In the genomic region with DNA sequence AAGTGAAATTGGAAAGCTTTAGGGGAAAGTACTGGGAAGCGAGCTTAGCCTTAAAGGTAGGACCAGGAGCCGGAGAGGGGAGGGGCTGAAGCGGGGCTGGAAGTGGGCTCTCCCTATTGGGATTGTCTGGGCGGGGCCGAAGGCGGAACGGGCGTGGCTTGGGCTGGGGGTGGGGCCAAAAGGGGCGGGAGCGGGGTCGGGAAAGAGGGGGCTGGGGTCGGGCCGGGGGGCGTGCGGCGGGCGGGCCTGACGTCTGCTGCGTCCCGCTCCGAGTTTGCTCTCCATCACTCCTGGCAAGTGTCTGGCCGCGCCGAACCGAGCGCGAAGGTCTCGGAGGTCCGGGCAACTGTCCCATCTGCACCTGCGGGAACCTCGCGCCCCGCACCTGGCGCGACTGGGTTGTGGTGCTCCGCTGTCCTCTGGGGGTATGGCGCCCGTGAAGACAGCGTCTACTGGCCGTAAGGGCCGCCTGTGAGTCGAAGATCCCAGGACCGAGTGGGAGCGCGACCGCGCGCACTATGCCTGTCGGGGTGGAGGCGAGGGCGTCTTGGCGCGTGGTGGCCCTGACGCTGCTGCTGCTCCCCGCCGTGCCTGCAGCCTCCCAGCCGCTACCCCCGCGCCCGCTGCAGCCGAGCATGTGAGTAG, we compare ENCODE assay signal across 8 mouse cellular contexts. TPM values are rescaled to one million over a fixed set of nuclear protein-coding genes. Genes with fewer than 3 reads are reported as not detected.
DNase-seq lines count a peak whose midpoint lies in the region; ATAC-seq and TF ChIP-seq lines count a peak whose summit lies in the region.

Gene Megf6, plus strand, starts transcription at position 225 of the 645 bp plus-strand sequence.

- peak within 1 kb of the TSS; percentile 98 for H3K4me2 ChIP-seq in embryonic facial prominence, embryonic 15.5 days (replicated peaks)
- peak within 1 kb of the TSS; percentile 97 for H3K4me2 ChIP-seq in hindbrain, embryonic 16.5 days (ENCODE audit: low read length)

- H3K4me1 ChIP-seq in megakaryocyte, embryonic 14.5 days = peaks cover 10% of the 10 kb centered on the region
- peaks cover 46% of the 10 kb centered on the region for H3K4me1 ChIP-seq in embryonic facial prominence, embryonic 15.5 days
- peaks cover 16% of the 10 kb centered on the region for H3K4me1 ChIP-seq in hindbrain, embryonic 16.5 days (ENCODE audit: control insufficient read depth, insufficient read depth, low read depth, low read length)
- H3K4me1 ChIP-seq in lung, adult 2 months (ENCODE audit: control insufficient read depth, insufficient read depth, low read length) = peaks cover 3% of the 10 kb centered on the region; the same call in 1 of the 2 replicates
- H3K4me1 ChIP-seq in small intestine, adult 2 months (ENCODE audit: control insufficient read depth, insufficient read depth, insufficient read length, low read length) = peaks cover 3% of the 10 kb centered on the region; the same call in 1 of the 2 replicates

- H3K36me3 ChIP-seq in megakaryocyte, embryonic 14.5 days (replicated peaks; ENCODE audit: low read length) = no peaks in the 10 kb centered on the region
- H3K36me3 ChIP-seq in embryonic facial prominence, embryonic 15.5 days = no peaks in the 10 kb centered on the region
- no peaks in the 10 kb centered on the region for H3K36me3 ChIP-seq in hindbrain, embryonic 16.5 days (ENCODE audit: control insufficient read depth, insufficient read depth, low read length)
- H3K36me3 ChIP-seq in small intestine, adult 2 months (ENCODE audit: control insufficient read depth, insufficient read depth, low read length) = no peaks in the 10 kb centered on the region

- H3K4me3 ChIP-seq in megakaryocyte, embryonic 14.5 days (replicated peaks) = peak within 1 kb of the TSS; percentile 67
- peak within 1 kb of the TSS; percentile 67 for H3K4me3 ChIP-seq in embryonic facial prominence, embryonic 15.5 days (replicated peaks)
- peak within 1 kb of the TSS; percentile 53 for H3K4me3 ChIP-seq in hindbrain, embryonic 16.5 days (ENCODE audit: low read length)
- peak within 1 kb of the TSS; percentile 71 for H3K4me3 ChIP-seq in lung, adult 2 months (replicated peaks; ENCODE audit: extremely low read depth, low read depth, low read length)
- peak within 1 kb of the TSS; percentile 58 for H3K4me3 ChIP-seq in small intestine, adult 2 months (ENCODE audit: low read depth, low read length)

- TF ChIP-seq CTCF in lung, adult 2 months (IDR thresholded peaks at IDR 0.05; ENCODE audit: insufficient read depth, low read length) = no peak
- TF ChIP-seq CTCF in small intestine, adult 2 months (IDR thresholded peaks at IDR 0.05; ENCODE audit: extremely low read depth, insufficient read length, insufficient replicate concordance, low read depth, low read length) = no peak

- peak within 1 kb of the TSS; percentile 44 for H3K27ac ChIP-seq in embryonic facial prominence, embryonic 15.5 days (replicated peaks)
- H3K27ac ChIP-seq in hindbrain, embryonic 16.5 days (ENCODE audit: low read depth, low read length) = no peak within 1 kb of the TSS
- no peak within 1 kb of the TSS for H3K27ac ChIP-seq in small intestine, adult 2 months (ENCODE audit: insufficient read depth, low read depth, low read length)

- TF ChIP-seq POLR2A in lung, adult 2 months (IDR thresholded peaks at IDR 0.05; ENCODE audit: borderline replicate concordance, extremely low read depth, low read depth, low read length) = peak; percentile 35; the same call in 1 of the 2 replicates
- TF ChIP-seq POLR2A in small intestine, adult 2 months (IDR thresholded peaks at IDR 0.05; ENCODE audit: low read depth, low read length) = no peak

- peaks cover 79% of the 10 kb centered on the region for H3K27me3 ChIP-seq in megakaryocyte, embryonic 14.5 days (replicated peaks)
- H3K27me3 ChIP-seq in embryonic facial prominence, embryonic 15.5 days = peaks cover 19% of the 10 kb centered on the region
- H3K27me3 ChIP-seq in hindbrain, embryonic 16.5 days (replicated peaks; ENCODE audit: control insufficient read depth, insufficient read depth, low read length) = peaks cover 27% of the 10 kb centered on the region
- H3K27me3 ChIP-seq in small intestine, adult 2 months (ENCODE audit: control insufficient read depth, insufficient read depth, low read length) = peaks cover 41% of the 10 kb centered on the region

- under 1% methylated on average over 56 of the region's 61 CpGs for WGBS in embryonic facial prominence, embryonic 15.5 days
- WGBS in hindbrain, embryonic 16.5 days = under 1% methylated on average over 47 of the region's 61 CpGs
- WGBS in lung, adult 2 months = 1% methylated on average over 59 of the region's 61 CpGs
- WGBS in small intestine, adult 2 months = under 1% methylated on average over 61 of the region's 61 CpGs

- peak; percentile 70 for DNase-seq in lung, adult 2 months
- DNase-seq in thymus, adult 18-20 months = no peak
- DNase-seq in frontal cortex, postnatal 14 days (ENCODE audit: low spot score in 2 of 2) = no peak

- H3K9ac ChIP-seq in embryonic facial prominence, embryonic 15.5 days = peak within 1 kb of the TSS; percentile 39
- H3K9ac ChIP-seq in hindbrain, embryonic 16.5 days (ENCODE audit: low read depth, low read length) = peak within 1 kb of the TSS; percentile 64

- no peak for ATAC-seq in megakaryocyte, adult 5-6 weeks (ENCODE audit: poor library complexity, severe bottlenecking)
- ATAC-seq in embryonic facial prominence, embryonic 15.5 days (ENCODE audit: insufficient number of reproducible peaks, low FRiP score, low TSS enrichment, low read depth) = peak; percentile 83
- ATAC-seq in hindbrain, embryonic 16.5 days = peak; percentile 38

- peaks cover 3% of the 10 kb centered on the region; the same call in 1 of the 2 replicates for H3K9me3 ChIP-seq in megakaryocyte, embryonic 14.5 days
- no peaks in the 10 kb centered on the region for H3K9me3 ChIP-seq in embryonic facial prominence, embryonic 15.5 days (replicated peaks)
- no peaks in the 10 kb centered on the region for H3K9me3 ChIP-seq in hindbrain, embryonic 16.5 days (ENCODE audit: control insufficient read depth, low read length)

RNA-seq across cellular contexts. Expression of gene Megf6, which starts in this region (rescaled TPM):
- polyA plus RNA-seq in megakaryocyte, embryonic 14.5 days (2012; ENCODE audit: insufficient read depth, low replicate concordance) = not detected in 2 replicates
- not detected in 2 replicates for total RNA-seq in megakaryocyte, adult 5-6 weeks (2015)
- 0.04 TPM in 1 of 2 replicates, not detected in the other for total RNA-seq in megakaryocyte, adult 5-6 weeks (2017)
- polyA plus RNA-seq in embryonic facial prominence, embryonic 15.5 days (2015; fragmentation: Nextera tagmentation; extraction: Ambion mirVana) = 146 and 154 TPM in 2 replicates
- polyA plus RNA-seq in hindbrain, embryonic 16.5 days (2015; fragmentation: Nextera tagmentation; extraction: Ambion mirVana) = 10.3 and 11.0 TPM in 2 replicates
- polyA plus RNA-seq in lung, adult 2 months (2012; rRNA removed) = 68.6 and 83.1 TPM in 2 replicates
- polyA plus RNA-seq in small intestine, adult 2 months (2012; rRNA removed) = 1.7 and 3.5 TPM in 2 replicates
